Mouse (Mus musculus): Measurements from ENCODE around the gene Ripply3. TPM values are rescaled to one million over a fixed set of nuclear protein-coding genes. Genes with fewer than 3 reads are reported as not detected.
A peak's percentile ranks its signal among the peaks of the same experiment; 100 is the strongest.

The Ripply3 gene
- polyA plus RNA-seq, 1 experiment from 2014 or later, result 7.0 TPM

- WGBS, result 42% methylated on average over 10 of the region's 10 CpGs
- no peaks in the 10 kb centered on the region for H3K9me3 ChIP-seq (replicated peaks; ENCODE audit: control insufficient read depth, low read length)
- ATAC-seq (ENCODE audit: insufficient read depth, low FRiP score), result peak; percentile 53; the same call in 1 of the 2 replicates
- no peak overlapping the region for H3K4me2 ChIP-seq (ENCODE audit: low read depth, low read length)
- H3K27ac ChIP-seq (ENCODE audit: low read length), result no peak overlapping the region
- no peaks in the 10 kb centered on the region for H3K27me3 ChIP-seq (ENCODE audit: control insufficient read depth, insufficient read depth, low read length)
- H3K36me3 ChIP-seq (ENCODE audit: control insufficient read depth, insufficient read depth, low read length), result no peaks in the 10 kb centered on the region
- H3K4me3 ChIP-seq (replicated peaks; ENCODE audit: low read length), result no peak overlapping the region
- H3K4me1 ChIP-seq (ENCODE audit: control insufficient read depth, insufficient read depth, low read length), result no peaks in the 10 kb centered on the region
- H3K9ac ChIP-seq (ENCODE audit: low read length), result no peak overlapping the region
Observed at GRCm38 (mm10) chr16:94362174-94362873, 34.1 kb downstream of the Ripply3 start.

DNA sequence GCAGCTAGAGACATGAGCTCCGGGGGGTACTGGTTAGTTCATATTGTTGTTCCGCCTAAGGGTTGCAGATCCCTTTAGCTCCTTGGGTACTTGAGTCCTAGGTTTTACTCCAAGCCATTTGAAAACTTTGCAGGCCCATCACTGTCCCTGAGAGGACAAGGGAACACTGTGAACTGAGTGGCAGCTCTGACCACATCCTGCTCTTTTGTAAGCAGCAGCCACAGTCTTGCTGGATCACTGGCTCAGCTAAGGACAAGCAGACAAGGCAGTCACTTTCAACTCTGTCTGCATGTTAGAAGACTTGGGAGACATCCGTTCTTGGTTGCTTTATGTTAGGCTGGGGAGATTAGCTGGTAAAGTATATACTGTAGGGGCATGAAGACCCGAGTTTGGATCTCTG lies 35.6 kb downstream of the Ripply3 start:
- Histone ChIP-seq H3K27ac (ENCODE audit: low read length) (no peak overlapping the region), H3K4me1 (ENCODE audit: control insufficient read depth, insufficient read depth, low read length) (peaks cover 5% of the 10 kb centered on the region; the same call in 1 of the 2 replicates), H3K4me3 (replicated peaks; ENCODE audit: low read length) (no peak overlapping the region), H3K4me2 (ENCODE audit: low read depth, low read length) (no peak overlapping the region), H3K36me3 (ENCODE audit: control insufficient read depth, insufficient read depth, low read length) (no peaks in the 10 kb centered on the region), H3K27me3 (ENCODE audit: control insufficient read depth, insufficient read depth, low read length) (no peaks in the 10 kb centered on the region), H3K9ac (ENCODE audit: low read length) (no peak overlapping the region), H3K9me3 (replicated peaks; ENCODE audit: control insufficient read depth, low read length) (no peaks in the 10 kb centered on the region)
- no peak for ATAC-seq (ENCODE audit: insufficient read depth, low FRiP score)
- WGBS, result 88% methylated on average over 4 of the region's 4 CpGs

- no peak overlapping the region for H3K4me2 ChIP-seq (ENCODE audit: low read depth, low read length)
- ATAC-seq (ENCODE audit: insufficient read depth, low FRiP score), result no peak
- 77% methylated on average over 3 of the region's 3 CpGs for WGBS
- H3K9me3 ChIP-seq (replicated peaks; ENCODE audit: control insufficient read depth, low read length), result no peaks in the 10 kb centered on the region
- H3K4me3 ChIP-seq (replicated peaks; ENCODE audit: low read length), result no peak overlapping the region
- peaks cover 5% of the 10 kb centered on the region; the same call in 1 of the 2 replicates for H3K4me1 ChIP-seq (ENCODE audit: control insufficient read depth, insufficient read depth, low read length)
- no peaks in the 10 kb centered on the region for H3K36me3 ChIP-seq (ENCODE audit: control insufficient read depth, insufficient read depth, low read length)
- no peaks in the 10 kb centered on the region for H3K27me3 ChIP-seq (ENCODE audit: control insufficient read depth, insufficient read depth, low read length)
- no peak overlapping the region for H3K27ac ChIP-seq (ENCODE audit: low read length)
- H3K9ac ChIP-seq (ENCODE audit: low read length), result no peak overlapping the region
Observed at GRCm38 (mm10) chr16:94365435-94365834, 37.2 kb downstream of the Ripply3 start.

GRCm38 (mm10) chr16:94369596-94370172 lies 41.5 kb downstream of the Ripply3 start:
- peak overlapping the region; percentile 99 for H3K27ac ChIP-seq (ENCODE audit: low read length)
- peak overlapping the region; percentile 98 for H3K9ac ChIP-seq (ENCODE audit: low read length)
- H3K4me3 ChIP-seq (replicated peaks; ENCODE audit: low read length), result peak overlapping the region; percentile 92
- no peak for ATAC-seq (ENCODE audit: insufficient read depth, low FRiP score)
- no peaks in the 10 kb centered on the region for H3K27me3 ChIP-seq (ENCODE audit: control insufficient read depth, insufficient read depth, low read length)
- no peaks in the 10 kb centered on the region for H3K36me3 ChIP-seq (ENCODE audit: control insufficient read depth, insufficient read depth, low read length)
- H3K9me3 ChIP-seq (replicated peaks; ENCODE audit: control insufficient read depth, low read length), result no peaks in the 10 kb centered on the region
- H3K4me1 ChIP-seq (ENCODE audit: control insufficient read depth, insufficient read depth, low read length), result peaks cover 8% of the 10 kb centered on the region; the same call in 1 of the 2 replicates
- peak overlapping the region; percentile 53 for H3K4me2 ChIP-seq (ENCODE audit: low read depth, low read length)
- WGBS, result 3% methylated on average over 6 of the region's 6 CpGs

- Histone ChIP-seq H3K36me3 (ENCODE audit: control insufficient read depth, insufficient read depth, low read length) (no peaks in the 10 kb centered on the region), H3K27me3 (ENCODE audit: control insufficient read depth, insufficient read depth, low read length) (no peaks in the 10 kb centered on the region), H3K9me3 (replicated peaks; ENCODE audit: control insufficient read depth, low read length) (no peaks in the 10 kb centered on the region), H3K4me2 (ENCODE audit: low read depth, low read length) (peak within 1 kb of the TSS; percentile 53), H3K9ac (ENCODE audit: low read length) (peak within 1 kb of the TSS; percentile 98), H3K4me1 (ENCODE audit: control insufficient read depth, insufficient read depth, low read length) (peaks cover 8% of the 10 kb centered on the region; the same call in 1 of the 2 replicates), H3K27ac (ENCODE audit: low read length) (peak within 1 kb of the TSS; percentile 99), H3K4me3 (replicated peaks; ENCODE audit: low read length) (peak within 1 kb of the TSS; percentile 92)
- WGBS, result under 1% methylated on average over 79 of the region's 79 CpGs
- peak; percentile 88 for ATAC-seq (ENCODE audit: insufficient read depth, low FRiP score)
Observed at GRCm38 (mm10) chr16:94370173-94370914, 42.1 kb downstream of the Ripply3 start, which contains the start of gene Ttc3. Ttc3 (plus strand) TSS chr16:94370618.

GRCm38 (mm10) chr16:94370915-94371300 lies 42.7 kb downstream of the Ripply3 start:
- peaks cover 8% of the 10 kb centered on the region; the same call in 1 of the 2 replicates for H3K4me1 ChIP-seq (ENCODE audit: control insufficient read depth, insufficient read depth, low read length)
- peak overlapping the region; percentile 98 for H3K9ac ChIP-seq (ENCODE audit: low read length)
- no peaks in the 10 kb centered on the region for H3K27me3 ChIP-seq (ENCODE audit: control insufficient read depth, insufficient read depth, low read length)
- peak overlapping the region; percentile 92 for H3K4me3 ChIP-seq (replicated peaks; ENCODE audit: low read length)
- H3K9me3 ChIP-seq (replicated peaks; ENCODE audit: control insufficient read depth, low read length), result no peaks in the 10 kb centered on the region
- H3K4me2 ChIP-seq (ENCODE audit: low read depth, low read length), result peak overlapping the region; percentile 53
- under 1% methylated on average over 43 of the region's 43 CpGs for whole genome bisulfite sequencing
- peak overlapping the region; percentile 99 for H3K27ac ChIP-seq (ENCODE audit: low read length)
- ATAC-seq (ENCODE audit: insufficient read depth, low FRiP score), result peak; percentile 84
- H3K36me3 ChIP-seq (ENCODE audit: control insufficient read depth, insufficient read depth, low read length), result no peaks in the 10 kb centered on the region

GRCm38 (mm10) chr16:94371301-94371931 lies 43.2 kb downstream of the Ripply3 start, which contains the start of gene Pigp:
Pigp (minus strand) TSS chr16:94371842.
- under 1% methylated on average over 43 of the region's 43 CpGs for WGBS
- H3K27me3 ChIP-seq (ENCODE audit: control insufficient read depth, insufficient read depth, low read length), result no peaks in the 10 kb centered on the region
- peak within 1 kb of the TSS; percentile 53 for H3K4me2 ChIP-seq (ENCODE audit: low read depth, low read length)
- no peaks in the 10 kb centered on the region for H3K36me3 ChIP-seq (ENCODE audit: control insufficient read depth, insufficient read depth, low read length)
- H3K4me3 ChIP-seq (replicated peaks; ENCODE audit: low read length), result peak within 1 kb of the TSS; percentile 92
- H3K9me3 ChIP-seq (replicated peaks; ENCODE audit: control insufficient read depth, low read length), result no peaks in the 10 kb centered on the region
- H3K4me1 ChIP-seq (ENCODE audit: control insufficient read depth, insufficient read depth, low read length), result peaks cover 8% of the 10 kb centered on the region; the same call in 1 of the 2 replicates
- H3K9ac ChIP-seq (ENCODE audit: low read length), result peak within 1 kb of the TSS; percentile 98
- ATAC-seq (ENCODE audit: insufficient read depth, low FRiP score), result peak; percentile 77
- peak within 1 kb of the TSS; percentile 99 for H3K27ac ChIP-seq (ENCODE audit: low read length)

- Histone ChIP-seq H3K4me1 (ENCODE audit: control insufficient read depth, insufficient read depth, low read length) (no peaks in the 10 kb centered on the region), H3K4me2 (ENCODE audit: low read depth, low read length) (no peak overlapping the region), H3K9ac (ENCODE audit: low read length) (no peak overlapping the region), H3K36me3 (ENCODE audit: control insufficient read depth, insufficient read depth, low read length) (no peaks in the 10 kb centered on the region), H3K4me3 (replicated peaks; ENCODE audit: low read length) (no peak overlapping the region), H3K9me3 (replicated peaks; ENCODE audit: control insufficient read depth, low read length) (no peaks in the 10 kb centered on the region), H3K27ac (ENCODE audit: low read length) (no peak overlapping the region), H3K27me3 (ENCODE audit: control insufficient read depth, insufficient read depth, low read length) (no peaks in the 10 kb centered on the region)
- ATAC-seq (ENCODE audit: insufficient read depth, low FRiP score), result no peak
- 61% methylated on average over 1 of the region's 1 CpGs for WGBS
Observed at GRCm38 (mm10) chr16:94379386-94379785, 51.2 kb downstream of the Ripply3 start.
